Mouse (Mus musculus): ENCODE measurements around the gene Pde1a. TPM values are rescaled to one million over a fixed set of nuclear protein-coding genes. Genes with fewer than 3 reads are reported as not detected.

Gene Pde1a
- 6.2 and 15.4 TPM in 2 replicates for polyA plus RNA-seq (2012; rRNA removed; ENCODE audit: low replicate concordance)

GRCm38 (mm10) chr2:80128861-80129698 is at the start of gene Pde1a:
Gene Pde1a (minus strand): TSS chr2:80129458.

Other genes starting within 250 kb of the Pde1a start
- not detected in 2 replicates for gene Prdx6b, start 163.0 kb upstream of the Pde1a start, polyA plus RNA-seq (2012; rRNA removed; ENCODE audit: low replicate concordance)
- gene Dnajc10, start 186.0 kb upstream of the Pde1a start, polyA plus RNA-seq (2012; rRNA removed; ENCODE audit: low replicate concordance) = 13.6 and 21.3 TPM in 2 replicates